Mouse (Mus musculus): ENCODE measurements around the gene Ube2l3. TPM values are rescaled to one million over a fixed set of nuclear protein-coding genes. Genes with fewer than 3 reads are reported as not detected.

Ube2l3 gene
- total RNA-seq, 1 experiment from 2014 or later: 45.5 TPM

- peak; percentile 85 for ATAC-seq (ENCODE audit: extremely low read depth, insufficient number of reproducible peaks, low FRiP score, poor library complexity, severe bottlenecking)
Observed at GRCm38 (mm10) chr16:17110771-17111743, 91.4 kb downstream of the Ube2l3 start, which contains the start of gene Ppil2. TSS of gene Ppil2 (minus strand) at chr16:17111257.

GRCm38 (mm10) chr16:17104600-17104999 lies 97.8 kb downstream of the Ube2l3 start:
- ATAC-seq (ENCODE audit: extremely low read depth, insufficient number of reproducible peaks, low FRiP score, poor library complexity, severe bottlenecking): no peak

GRCm38 (mm10) chr16:17102630-17103220 lies 99.7 kb downstream of the Ube2l3 start:
- ATAC-seq (ENCODE audit: extremely low read depth, insufficient number of reproducible peaks, low FRiP score, poor library complexity, severe bottlenecking): no peak

Other genes starting within 250 kb of the Ube2l3 start
- 130 and 147 TPM in 2 replicates for gene Mapk1, start 219.3 kb downstream of the Ube2l3 start, total RNA-seq (2017)
- gene Ypel1, start 133.0 kb downstream of the Ube2l3 start, total RNA-seq (2017): 1.3 and 2.8 TPM in 2 replicates
- gene Ppil2, start 91.4 kb downstream of the Ube2l3 start, total RNA-seq (2017): 126 and 148 TPM in 2 replicates
- gene 2610318N02Rik, start 77.5 kb downstream of the Ube2l3 start, total RNA-seq (2017): 3.3 TPM in 1 of 2 replicates, not detected in the other
- 6.8 and 11.8 TPM in 2 replicates for gene Sdf2l1, start 70.3 kb downstream of the Ube2l3 start, total RNA-seq (2017)
- gene Ydjc, start 58.0 kb downstream of the Ube2l3 start, total RNA-seq (2017): 1.9 and 2.9 TPM in 2 replicates
- 0.37 and 0.58 TPM in 2 replicates for gene Ccdc116, start 55.4 kb downstream of the Ube2l3 start, total RNA-seq (2017)
- gene Rimbp3, start 6.0 kb upstream of the Ube2l3 start, total RNA-seq (2017): 0.12 TPM in 1 of 2 replicates, not detected in the other
- 1.2 and 1.7 TPM in 2 replicates for gene Hic2, start 30.9 kb upstream of the Ube2l3 start, total RNA-seq (2017)
- 11.0 and 13.0 TPM in 2 replicates for gene Tmem191c, start 73.4 kb upstream of the Ube2l3 start, total RNA-seq (2017)
- 0.35 TPM in 1 of 2 replicates, not detected in the other for gene Serpind1, start 128.7 kb upstream of the Ube2l3 start, total RNA-seq (2017)
- 67.6 and 74.8 TPM in 2 replicates for gene Snap29, start 203.3 kb upstream of the Ube2l3 start, total RNA-seq (2017)
- gene Pi4ka, start 203.7 kb upstream of the Ube2l3 start, total RNA-seq (2017): 68.1 and 93.9 TPM in 2 replicates
- gene Crkl, start 249.3 kb upstream of the Ube2l3 start, total RNA-seq (2017): 36.1 and 39.7 TPM in 2 replicates

Data from neutrophil, adult 5-6 weeks (primary cell).